Mouse (Mus musculus) liver, postnatal 0 days (tissue): ENCODE measurements around the gene Tmem135. TPM values are rescaled to one million over a fixed set of nuclear protein-coding genes. Genes with fewer than 3 reads are reported as not detected.

Source experiments
- ATAC-seq: fragments of 200-750 bp; cut with Nextera tagmentation; 2 replicates; pipeline ENCODE4 v1.8.0; 2017; ENCODE audit warnings: mild to moderate bottlenecking, moderate library complexity
- DNase-seq: peaks from one replicate; pipeline ENCODE4 v3.0.0-alpha.2; 2016
- H3K27ac ChIP-seq: fragments of 300-500 bp; sonication (generic); 2 replicates; pipeline ENCODE4 v1.5.1; 2014; ENCODE audit warnings: antibody characterized with exemption, moderate library complexity, mild to moderate bottlenecking, low read depth
- H3K27me3 ChIP-seq: fragments of 300-500 bp; sonication (generic); 2 replicates; pipeline ENCODE4 v1.6.1; 2014; ENCODE audit warnings: low read length, control low read depth, mixed read lengths; ENCODE audit not compliant: insufficient read depth
- H3K36me3 ChIP-seq: fragments of 300-500 bp; sonication (generic); replicated peaks from 2 replicates; pipeline ENCODE4 v1.6.1; 2014; ENCODE audit warnings: mild to moderate bottlenecking, control low read depth, low read length, moderate library complexity, mixed read lengths; ENCODE audit not compliant: insufficient read depth
- H3K4me1 ChIP-seq: fragments of 300-500 bp; sonication (generic); 2 replicates; pipeline ENCODE4 v1.6.1; 2014; ENCODE audit warnings: antibody characterized with exemption, mild to moderate bottlenecking, control low read depth; ENCODE audit not compliant: insufficient read depth
- H3K4me2 ChIP-seq: fragments of 300-500 bp; sonication (generic); 2 replicates; pipeline ENCODE4 v1.6.1; 2014; ENCODE audit warnings: low read depth, mild to moderate bottlenecking, low read length, moderate library complexity, mixed read lengths
- H3K4me3 ChIP-seq: fragments of 300-500 bp; sonication (generic); 2 replicates; pipeline ENCODE4 v1.5.1; 2014; ENCODE audit warnings: low read depth, low read length
- H3K9ac ChIP-seq: fragments of 300-500 bp; sonication (generic); replicated peaks from 2 replicates; pipeline ENCODE4 v1.6.1; 2014; ENCODE audit warnings: mild to moderate bottlenecking, moderate library complexity
- H3K9me3 ChIP-seq: fragments of 300-500 bp; sonication (generic); 2 replicates; pipeline ENCODE4 v1.6.1; 2016; ENCODE audit warnings: mild to moderate bottlenecking, control low read depth, low read length, mixed read lengths
- CTCF ChIP-seq: sonication (generic); IDR thresholded peaks from 2 replicates; pipeline ENCODE4 v1.5.1; 2016; ENCODE audit warnings: antibody characterized with exemption, low read depth
- EP300 ChIP-seq: IDR thresholded peaks from 2 replicates; pipeline ENCODE4 v1.6.1; 2016; ENCODE audit warnings: antibody characterized with exemption, low read depth, mild to moderate bottlenecking
- WGBS: fragments of 180-500 bp; shearing (Covaris S2); extraction: QIAGEN DNeasy Blood & Tissue Kit; methylation state at CpG from one replicate; pipeline ENCODE4 v1.1.7; 2014; ENCODE audit not compliant: insufficient replicate concordance; 5-methylcytosine and 5-hydroxymethylcytosine counted together
- microRNA-seq: library from miRNA; unstranded; fragments of <30 nt; microRNA quantifications from one replicate; pipeline ENCODE4, GENCODE M21; 2016
- polyA plus RNA-seq: library from polyadenylated mRNA; unstranded; fragments of >200 nt; fragmentation: Nextera tagmentation; extraction: Ambion mirVana; gene quantifications from 2 replicates; pipeline ENCODE4 v1.2.1, GENCODE M21; 2015

Gene Tmem135
- polyA plus RNA-seq, 1 experiment from 2014 or later = 31.7 TPM

GRCm38 (mm10) chr7:89099756-89100155 lies 304.3 kb downstream of the Tmem135 start:
- ATAC-seq = no peak

More at GRCm38 (mm10) chr7:89099756-89100155, 304.3 kb downstream of the Tmem135 start:
- Histone ChIP-seq H3K4me1 (no peaks in the 10 kb centered on the region), H3K36me3 (no peaks in the 10 kb centered on the region), H3K4me3 (no peak overlapping the region), H3K4me2 (no peak overlapping the region), H3K9me3 (no peaks in the 10 kb centered on the region), H3K9ac (no peak overlapping the region), H3K27ac (no peak overlapping the region), H3K27me3 (no peaks in the 10 kb centered on the region)
- WGBS = 82% methylated on average over 4 of the region's 4 CpGs
- TF ChIP-seq CTCF = no peak
- TF ChIP-seq EP300 = no peak
- no peak for DNase-seq

Small RNAs within 50 kb of the gene (microRNA-seq; reads per million reads assigned to microRNA genes)
- gene Gm22171 = not detected
- not detected for gene Gm24659

Other genes with a start within 250 kb of the Tmem135 start
- 4.5 and 4.7 TPM in 2 replicates for gene Fzd4, start 133 bp upstream of the Tmem135 start, polyA plus RNA-seq
- gene Prss23, start 123.0 kb upstream of the Tmem135 start, polyA plus RNA-seq = 6.9 and 7.5 TPM in 2 replicates
- 0.34 TPM in 2 replicates for gene Me3, start 228.2 kb upstream of the Tmem135 start, polyA plus RNA-seq